Mouse (Mus musculus) urinary bladder, postnatal 36 days (tissue): ENCODE measurements at regions not wholly inside any gene's neighbourhood (a gene's known extent, or its start where the extent isn't known, plus 50 kb on each side); places are given as distances from the start of the nearest gene placed in this dataset.

Experiments used
- DNase-seq, 2 experiments: peaks; one replicate each; pipeline ENCODE4 v3.0.0; 2022; ENCODE audit warnings: low spot score in 2 of 2, mixed read lengths in 1 of 2

DNA sequence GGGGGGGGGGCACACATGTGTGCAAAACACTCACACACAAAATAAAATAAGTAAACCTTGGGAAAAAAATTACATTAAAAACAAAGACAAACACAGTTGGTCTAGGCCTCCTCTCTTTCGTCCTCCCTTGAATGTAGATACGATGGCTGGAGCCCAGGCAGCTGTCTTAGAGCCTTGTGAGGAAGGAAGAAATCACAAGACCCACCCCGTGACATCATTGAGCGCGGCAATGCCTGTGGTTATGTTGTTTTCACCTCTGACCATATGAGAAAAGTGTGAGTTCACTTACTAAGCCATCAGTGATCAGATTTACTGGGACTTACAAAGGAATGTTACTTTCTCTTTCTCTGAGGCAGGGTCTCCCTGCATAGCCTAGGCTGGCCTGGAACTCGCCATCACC is 64.8 kb upstream of the Slc6a6 start:
- DNase-seq = no peak

DNA sequence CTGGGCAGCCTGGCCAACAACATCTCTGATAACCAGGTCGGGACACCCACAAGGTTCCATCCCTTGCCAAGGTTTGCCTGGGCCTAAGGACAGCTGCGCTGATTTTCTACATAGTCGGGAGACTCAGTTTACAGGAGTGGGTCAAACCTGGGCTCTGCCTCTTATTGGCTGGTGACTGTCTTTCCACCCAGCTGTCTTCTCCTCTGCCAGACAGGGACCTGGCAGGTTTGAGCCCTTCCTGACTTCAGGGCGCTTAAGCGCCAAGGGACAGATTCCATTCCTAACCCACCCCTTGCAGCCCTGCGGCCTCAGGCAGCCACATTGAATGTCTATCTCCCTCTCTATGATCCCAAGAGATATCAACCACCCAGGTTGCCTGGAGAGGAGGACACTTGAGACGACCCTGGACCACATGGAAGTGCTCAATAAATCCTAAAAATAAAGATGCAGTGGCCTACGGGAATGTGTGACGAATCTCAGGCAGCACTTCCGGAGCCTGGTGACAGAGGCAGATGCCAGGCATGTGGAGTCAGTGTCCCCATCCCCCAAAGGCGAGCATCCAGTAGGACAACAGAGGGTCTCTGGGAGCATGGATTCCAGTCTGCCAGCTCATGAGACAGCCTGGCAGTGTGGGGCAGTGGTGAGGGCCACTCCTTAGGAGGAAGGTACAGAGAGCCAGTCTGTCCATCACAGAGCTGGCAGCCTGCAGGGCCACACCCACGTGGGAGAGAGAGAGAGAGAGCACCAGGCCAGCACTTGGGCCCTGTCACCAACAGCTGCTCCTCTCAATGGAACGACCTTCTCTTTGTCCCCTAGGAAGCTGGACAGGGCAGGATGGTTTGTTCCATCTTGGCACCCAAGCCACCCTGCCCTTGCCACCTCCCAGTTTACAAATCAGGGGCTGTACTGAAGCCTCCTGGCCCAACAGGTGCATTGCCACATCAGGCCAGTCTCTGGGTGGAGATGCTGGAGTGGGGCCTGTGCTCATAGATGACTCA is 63.8 kb upstream of the Slc6a6 start:
- no peak for DNase-seq

DNA sequence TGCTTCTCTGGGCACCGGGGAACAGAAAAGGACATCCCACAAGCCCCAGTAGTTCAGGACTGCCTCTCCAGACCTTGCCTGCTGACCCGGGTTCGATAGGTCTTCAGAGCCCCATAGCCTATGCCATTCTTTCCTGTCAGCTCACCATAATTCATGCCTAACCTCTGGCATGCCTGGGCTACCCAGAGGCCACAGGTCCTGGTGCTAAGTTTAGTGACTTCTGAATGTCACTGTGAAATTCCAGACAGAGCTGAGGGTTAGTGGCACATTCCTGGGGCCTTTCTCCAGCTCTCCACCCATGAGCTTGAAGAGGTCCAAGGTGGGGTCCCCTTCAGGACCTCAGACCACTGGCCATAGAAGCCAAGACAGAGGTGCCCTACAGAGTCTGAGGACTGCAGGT is 62.4 kb upstream of the Slc6a6 start:
- no peak for DNase-seq

DNA sequence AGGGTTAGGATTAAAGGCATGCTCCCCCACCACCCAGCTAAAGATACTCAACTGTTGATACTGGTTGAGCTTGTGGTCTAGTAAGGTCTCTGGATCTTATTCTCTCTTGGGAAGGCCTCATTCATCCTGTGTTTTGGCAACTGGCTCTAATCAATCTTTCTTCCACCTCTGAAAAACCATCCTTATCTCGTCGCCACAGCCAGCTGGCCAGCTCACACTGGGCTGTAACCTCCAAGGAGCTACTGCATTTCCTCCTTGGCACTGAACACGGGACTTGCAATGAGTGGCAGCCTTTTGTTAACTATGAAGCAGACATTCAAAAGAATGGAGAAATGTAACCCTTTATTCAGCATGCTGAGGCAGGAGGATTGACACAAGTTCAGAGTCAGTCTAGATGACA is 61.4 kb upstream of the Slc6a6 start:
- DNase-seq = no peak

DNA sequence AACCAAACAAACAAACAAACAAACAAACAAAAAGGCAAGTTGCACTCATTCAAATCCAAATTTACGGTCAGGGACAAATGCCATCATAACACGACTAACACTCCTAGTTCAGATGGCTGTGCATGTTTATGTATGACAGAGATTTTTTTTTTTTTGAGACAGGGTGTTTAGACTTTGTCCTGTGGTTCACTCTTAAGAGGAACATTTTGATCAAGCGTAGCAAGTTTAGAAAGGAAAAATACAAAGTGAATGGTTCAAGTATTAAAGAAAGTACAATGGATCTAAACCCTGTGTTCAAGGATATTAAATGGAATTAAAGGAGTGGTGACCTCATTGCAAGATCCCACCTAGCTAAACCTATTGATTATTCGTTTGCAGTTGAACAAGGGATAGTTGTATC is 60.2 kb upstream of the Slc6a6 start:
- DNase-seq = no peak

DNA sequence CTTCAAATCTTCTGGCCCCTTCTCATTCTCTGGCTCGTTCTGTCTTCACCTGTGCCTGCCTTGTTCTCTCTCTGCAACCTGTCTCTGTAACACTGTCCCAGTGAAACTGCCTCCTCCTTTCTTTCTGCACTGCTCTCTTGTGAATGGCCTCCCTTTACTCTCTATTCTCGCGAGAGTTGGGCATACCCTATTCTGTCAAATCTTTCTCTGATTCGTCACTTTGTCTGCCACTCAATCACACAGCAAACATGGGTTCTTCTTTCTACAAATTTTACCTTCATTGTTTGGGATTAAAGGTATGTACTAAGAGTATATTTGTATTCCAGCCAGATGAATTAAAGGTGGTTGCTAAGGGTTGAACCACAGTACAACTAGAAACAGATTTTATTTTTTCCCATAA is 54.6 kb upstream of the Slc6a6 start:
- DNase-seq = no peak

DNA sequence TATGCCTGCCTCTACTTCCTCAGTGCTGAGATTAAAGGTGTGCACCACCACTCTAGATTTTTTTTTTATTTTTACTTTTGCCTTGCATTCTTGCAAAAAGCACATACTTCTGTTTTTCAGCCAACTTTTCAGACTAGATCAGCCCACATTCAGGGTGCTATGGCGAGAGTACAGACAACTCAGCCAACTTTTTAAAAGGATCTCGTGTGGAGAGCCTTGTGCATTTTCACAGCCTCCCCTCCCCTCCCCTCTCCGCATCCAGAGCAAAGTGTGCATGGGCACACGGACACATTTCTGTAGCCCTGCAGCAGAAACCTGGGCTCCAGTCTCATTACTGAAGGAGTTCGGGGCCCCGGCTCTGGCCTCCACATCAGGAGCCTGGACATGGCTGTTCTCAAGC is 52.6 kb upstream of the Slc6a6 start:
- no peak for DNase-seq
